17 mouse cellular contexts compared by ENCODE assay signal in the genomic region with DNA sequence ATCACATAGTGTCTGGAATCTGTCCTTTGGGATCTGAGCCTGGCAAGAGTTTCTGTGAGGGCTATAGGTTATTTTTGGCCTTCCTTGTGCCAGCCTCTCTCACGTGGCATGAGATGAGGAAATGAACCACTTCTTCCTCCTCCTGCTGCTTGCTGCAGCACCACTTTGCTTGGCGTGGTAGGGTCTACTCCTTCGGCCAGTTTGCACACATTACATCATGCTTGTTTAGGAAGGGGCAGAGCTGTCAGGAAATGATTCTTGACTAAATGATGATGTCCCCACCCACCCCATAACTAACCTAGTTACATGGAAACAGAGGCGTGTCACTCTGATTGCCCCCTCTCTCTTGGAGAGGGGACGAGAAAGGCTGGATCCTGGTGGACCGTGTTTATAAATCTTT. TPM values are rescaled to one million over a fixed set of nuclear protein-coding genes. Genes with fewer than 3 reads are reported as not detected.
DNase-seq lines count a peak whose midpoint lies in the region; ATAC-seq lines count a peak whose summit lies in the region.
"Had no signal": no experiment of that assay in that cellular context is flagged by ENCODE, and none has a peak within 500 bp of the region (broad histone marks: within the 10 kb centered on the region; RNA-seq: fewer than 3 reads in every experiment).

No protein-coding gene starts in this region.

- intact Hi-C loops in left cerebral cortex, postnatal 10 days (cut with DNase I), result no loop called here

- peak; percentile 43 for DNase-seq in layer of hippocampus, adult 9-11 months
- DNase-seq in layer of hippocampus, adult 8-10 months (ENCODE audit: low spot score in 2 of 2), result no peak
- peak; percentile 5 for DNase-seq in NIH3T3 (ENCODE audit: low read depth)
- DNase-seq in urinary bladder, postnatal 25 days (ENCODE audit: low spot score), result no peak
- DNase-seq in left cerebral cortex, postnatal 10 days (ENCODE audit: extremely low spot score in 1 of 2, low spot score in 2 of 2), result no peak
- DNase-seq: adrenal gland, postnatal 10 days; cerebellum, adult 2 months; cerebellum, postnatal 36 days; layer of hippocampus, postnatal 36 days; right cerebral cortex, adult 18-20 months; thymus, postnatal 36 days had no signal

- peak; percentile 84 for ATAC-seq in granulocyte monocyte progenitor cell, adult 5-6 weeks (replicated peaks; ENCODE audit: poor library complexity, severe bottlenecking)
- ATAC-seq in megakaryocyte, adult 5-6 weeks (ENCODE audit: poor library complexity, severe bottlenecking), result peak; percentile 68
- ATAC-seq in inflammation-experienced regulatory T-cells, adult 6 months, result no peak
- ATAC-seq: activated CD4-positive, CD25-positive, alpha-beta regulatory T cell, adult 4 months; hindbrain, postnatal 0 days; midbrain, embryonic 16.5 days had no signal

RNA-seq across cellular contexts. Expression of a gene that starts 28.6 kb away (rescaled TPM):
- total RNA-seq in layer of hippocampus, adult 8-10 months (2022), result 1 to 10 TPM; 3.2 to 5.6 (median 4.3) TPM
- 0.99 and 1.6 TPM in 2 replicates for total RNA-seq in granulocyte monocyte progenitor cell, adult 5-6 weeks (2014; fragmentation: Nextera tagmentation)
- total RNA-seq in granulocyte monocyte progenitor cell, adult 5-6 weeks (2017), result 2.6 and 5.3 TPM in 2 replicates
- total RNA-seq in megakaryocyte, adult 5-6 weeks (2015), result 15.5 and 15.6 TPM in 2 replicates
- 14.0 and 14.1 TPM in 2 replicates for total RNA-seq in megakaryocyte, adult 5-6 weeks (2017)
- polyA plus RNA-seq in inflammation-experienced regulatory T-cells, adult 6 months (2017; shearing (Covaris generic)), result 10 to 100 TPM; 70.6 to 96.5 (median 76.2) TPM
- total RNA-seq in left cerebral cortex, postnatal 10 days (2021), result 1 to 10 TPM; 5.0 to 5.1 TPM

Comparison
In these comparisons a context has a peak if more than half of its experiments do, and no peak if none do; other contexts are left out.
1. DNase-seq: peak in layer of hippocampus, adult 9-11 months (single experiment) and NIH3T3 (single experiment); none in layer of hippocampus, adult 8-10 months (0 of 2), urinary bladder, postnatal 25 days (single experiment) and left cerebral cortex, postnatal 10 days (0 of 2).